Mouse (Mus musculus): ENCODE data around the gene Ezh1. TPM values are rescaled to one million over a fixed set of nuclear protein-coding genes. Genes with fewer than 3 reads are reported as not detected.

Gene Ezh1
- 13.7 and 13.8 TPM in 2 replicates for polyA plus RNA-seq (2015; fragmentation: Nextera tagmentation; extraction: Ambion mirVana)

GRCm38 (mm10) chr11:101226065-101226701, at the start of gene Ezh1:
TSS of gene Ezh1 (minus strand) at chr11:101226463.
- DNase-seq (ENCODE audit: low spot score) = peak; percentile 86

GRCm38 (mm10) chr11:101275309-101275708, 49.0 kb upstream of the Ezh1 start:
- DNase-seq (ENCODE audit: low spot score) = no peak

- DNase-seq (ENCODE audit: low spot score) = no peak
These were observed 46.2 kb upstream of the Ezh1 start for GRCm38 (mm10) chr11:101272446-101272845.

- no peak for DNase-seq (ENCODE audit: low spot score)
These were observed 43.4 kb upstream of the Ezh1 start for GRCm38 (mm10) chr11:101269577-101270116.

- no peak for DNase-seq (ENCODE audit: low spot score)
These were observed 39.6 kb upstream of the Ezh1 start for GRCm38 (mm10) chr11:101265906-101266305.

GRCm38 (mm10) chr11:101264954-101265471, 38.8 kb upstream of the Ezh1 start:
- no peak for DNase-seq (ENCODE audit: low spot score)

GRCm38 (mm10) chr11:101263989-101264280, 37.7 kb upstream of the Ezh1 start:
- DNase-seq (ENCODE audit: low spot score) = no peak

GRCm38 (mm10) chr11:101263138-101263988, 37.1 kb upstream of the Ezh1 start:
- no peak for DNase-seq (ENCODE audit: low spot score)

- DNase-seq (ENCODE audit: low spot score) = no peak
These were observed 36.2 kb upstream of the Ezh1 start for GRCm38 (mm10) chr11:101262272-101262967.

- no peak for DNase-seq (ENCODE audit: low spot score)
These were observed 34.6 kb upstream of the Ezh1 start for GRCm38 (mm10) chr11:101260826-101261380.

GRCm38 (mm10) chr11:101259948-101260825, 33.9 kb upstream of the Ezh1 start, which contains the start of gene Wnk4:
TSS of gene Wnk4 (plus strand) at chr11:101260567.
- DNase-seq (ENCODE audit: low spot score) = peak; percentile 37

GRCm38 (mm10) chr11:101259261-101259712, 33.0 kb upstream of the Ezh1 start:
- DNase-seq (ENCODE audit: low spot score) = no peak

- DNase-seq (ENCODE audit: low spot score) = no peak
These were observed 29.8 kb upstream of the Ezh1 start for GRCm38 (mm10) chr11:101255826-101256775.

- peak; percentile 87 for DNase-seq (ENCODE audit: low spot score)
These were observed 27.5 kb upstream of the Ezh1 start, which contains the start of gene Vps25 for GRCm38 (mm10) chr11:101253613-101254389. TSS of gene Vps25 (plus strand) at chr11:101253707.

GRCm38 (mm10) chr11:101252941-101253340, 26.7 kb upstream of the Ezh1 start:
- DNase-seq (ENCODE audit: low spot score) = no peak

- DNase-seq (ENCODE audit: low spot score) = no peak
These were observed 24.8 kb upstream of the Ezh1 start for GRCm38 (mm10) chr11:101251031-101251430.

GRCm38 (mm10) chr11:101248258-101248994, 22.2 kb upstream of the Ezh1 start:
- peak; percentile 61 for DNase-seq (ENCODE audit: low spot score)
